Mouse (Mus musculus) cortical plate, adult 2 months (tissue): ENCODE measurements around the gene Dapk1.

ENCODE experiments used
- CTCF ChIP-seq: fragments of 200-500 bp; IDR thresholded peaks from 2 replicates; pipeline ENCODE4 v1.5.1; 2011; ENCODE audit warnings: mild to moderate bottlenecking, control low read depth, low read length; ENCODE audit not compliant: insufficient read depth; ENCODE audit errors: extremely low read depth
- POLR2A ChIP-seq: fragments of 200-500 bp; IDR thresholded peaks from 2 replicates; pipeline ENCODE4 v1.6.1; 2011; ENCODE audit warnings: mild to moderate bottlenecking, low read length, control low read depth; ENCODE audit not compliant: insufficient read depth; ENCODE audit errors: extremely low read depth

DNA sequence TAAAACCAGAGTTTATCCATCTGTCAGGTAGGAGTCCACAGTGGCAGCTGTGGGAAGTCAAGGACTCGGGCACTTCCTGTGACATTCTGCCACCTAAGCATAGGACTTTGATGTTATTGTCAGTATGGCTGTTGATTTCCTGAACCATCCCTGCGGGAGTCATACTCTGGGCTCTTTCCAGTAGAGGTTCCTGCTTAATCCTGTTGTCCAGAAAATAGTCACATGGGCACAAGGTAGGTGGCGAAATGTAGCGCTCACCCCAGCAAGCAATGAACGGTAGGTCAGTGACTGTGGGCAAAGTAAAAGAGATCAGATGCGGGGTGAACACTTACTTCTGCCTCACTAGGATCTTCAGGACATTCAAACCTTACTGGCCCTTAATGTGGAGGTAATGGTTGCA is 66.3 kb downstream of the Dapk1 start:
- no peak for TF ChIP-seq CTCF
- TF ChIP-seq POLR2A: no peak
